Mouse (Mus musculus) heart, embryonic 16.5 days (tissue): ENCODE measurements around the gene B230217C12Rik. TPM values are rescaled to one million over a fixed set of nuclear protein-coding genes. Genes with fewer than 3 reads are reported as not detected.

ENCODE experiments used
- ATAC-seq: fragments of 200-750 bp; cut with Nextera tagmentation; replicated peaks from 2 replicates; pipeline ENCODE4 v1.8.0; 2017; ENCODE audit warnings: moderate number of reproducible peaks; ENCODE audit not compliant: insufficient read depth, low FRiP score; ENCODE audit errors: extremely low read depth
- H3K27ac ChIP-seq: fragments of 300-500 bp; sonication (generic); 2 replicates; pipeline ENCODE4 v1.5.1; 2014; ENCODE audit warnings: mild to moderate bottlenecking, low read length, control low read depth, moderate library complexity
- H3K27me3 ChIP-seq: fragments of 300-500 bp; sonication (generic); 2 replicates; pipeline ENCODE4 v1.6.1; 2014; ENCODE audit warnings: low read length, mixed read lengths; ENCODE audit not compliant: control insufficient read depth, insufficient read depth
- H3K36me3 ChIP-seq: fragments of 300-500 bp; sonication (generic); 2 replicates; pipeline ENCODE4 v1.6.1; 2014; ENCODE audit not compliant: control insufficient read depth, insufficient read depth
- H3K4me1 ChIP-seq: fragments of 300-500 bp; sonication (generic); 2 replicates; pipeline ENCODE4 v1.6.1; 2014; ENCODE audit warnings: low read length, mixed read lengths; ENCODE audit not compliant: control insufficient read depth, insufficient read depth
- H3K4me2 ChIP-seq: fragments of 300-500 bp; sonication (generic); 2 replicates; pipeline ENCODE4 v1.6.1; 2014; ENCODE audit warnings: low read depth, mild to moderate bottlenecking, control low read depth, low read length
- H3K4me3 ChIP-seq: fragments of 300-500 bp; sonication (generic); 2 replicates; pipeline ENCODE4 v1.5.1; 2014; ENCODE audit warnings: mild to moderate bottlenecking, control low read depth, low read length
- H3K9ac ChIP-seq: fragments of 300-500 bp; sonication (generic); 2 replicates; pipeline ENCODE4 v1.6.1; 2014; ENCODE audit warnings: low read length, control low read depth
- H3K9me3 ChIP-seq: fragments of 300-500 bp; sonication (generic); replicated peaks from 2 replicates; pipeline ENCODE4 v1.6.1; 2016; ENCODE audit warnings: low read length; ENCODE audit not compliant: control insufficient read depth
- WGBS: fragments of 180-500 bp; shearing (Covaris S2); extraction: QIAGEN DNeasy Blood & Tissue Kit; methylation state at CpG from one replicate; pipeline ENCODE4 v1.1.7; 2014; 5-methylcytosine and 5-hydroxymethylcytosine counted together
- polyA plus RNA-seq: library from polyadenylated mRNA; unstranded; fragments of >200 nt; fragmentation: Nextera tagmentation; extraction: Ambion mirVana; gene quantifications from 2 replicates; pipeline ENCODE4 v1.2.1, GENCODE M21; 2015

The B230217C12Rik gene
- polyA plus RNA-seq, 1 experiment from 2014 or later = 3.2 TPM

- Histone ChIP-seq H3K4me3 (peak overlapping the region; percentile 84), H3K9ac (peak overlapping the region; percentile 94), H3K4me2 (peak overlapping the region; percentile 94), H3K27ac (peak overlapping the region; percentile 97), H3K36me3 (no peaks in the 10 kb centered on the region), H3K27me3 (no peaks in the 10 kb centered on the region), H3K9me3 (no peaks in the 10 kb centered on the region), H3K4me1 (peaks cover 49% of the 10 kb centered on the region)
- no peak for ATAC-seq
- WGBS = 5% methylated on average over 17 of the region's 17 CpGs
Observed at GRCm38 (mm10) chr11:97800691-97801408, 39.7 kb upstream of the B230217C12Rik start.

GRCm38 (mm10) chr11:97801409-97802193, 39.0 kb upstream of the B230217C12Rik start:
- Histone ChIP-seq H3K4me3 (peak overlapping the region; percentile 84), H3K4me2 (peak overlapping the region; percentile 94), H3K36me3 (no peaks in the 10 kb centered on the region), H3K4me1 (peaks cover 56% of the 10 kb centered on the region), H3K9me3 (no peaks in the 10 kb centered on the region), H3K9ac (peak overlapping the region; percentile 94), H3K27me3 (no peaks in the 10 kb centered on the region), H3K27ac (peak overlapping the region; percentile 97)
- ATAC-seq = no peak
- 27% methylated on average over 8 of the region's 8 CpGs for WGBS

- H3K27ac ChIP-seq = peak overlapping the region; percentile 97; the same call in 1 of the 2 replicates
- H3K27me3 ChIP-seq = no peaks in the 10 kb centered on the region
- ATAC-seq = no peak
- peak overlapping the region; percentile 94 for H3K4me2 ChIP-seq
- H3K36me3 ChIP-seq = no peaks in the 10 kb centered on the region
- peak overlapping the region; percentile 94; the same call in 1 of the 2 replicates for H3K9ac ChIP-seq
- H3K4me3 ChIP-seq = peak overlapping the region; percentile 84; the same call in 1 of the 2 replicates
- 27% methylated on average over 1 of the region's 1 CpGs for WGBS
- H3K9me3 ChIP-seq = no peaks in the 10 kb centered on the region
- peaks cover 60% of the 10 kb centered on the region for H3K4me1 ChIP-seq
Observed at GRCm38 (mm10) chr11:97802194-97802470, 38.4 kb upstream of the B230217C12Rik start.

- Histone ChIP-seq H3K27ac (no peak overlapping the region), H3K9ac (no peak overlapping the region), H3K9me3 (no peaks in the 10 kb centered on the region), H3K27me3 (no peaks in the 10 kb centered on the region), H3K36me3 (no peaks in the 10 kb centered on the region), H3K4me2 (peak overlapping the region; percentile 94; the same call in 1 of the 2 replicates), H3K4me1 (peaks cover 61% of the 10 kb centered on the region), H3K4me3 (no peak overlapping the region)
- no peak for ATAC-seq
- WGBS = 60% methylated on average over 6 of the region's 6 CpGs
Observed at GRCm38 (mm10) chr11:97802495-97802894, 38.1 kb upstream of the B230217C12Rik start.

GRCm38 (mm10) chr11:97803847-97804246, 36.7 kb upstream of the B230217C12Rik start:
- no peak overlapping the region for H3K9ac ChIP-seq
- no peaks in the 10 kb centered on the region for H3K9me3 ChIP-seq
- H3K4me3 ChIP-seq = no peak overlapping the region
- no peaks in the 10 kb centered on the region for H3K27me3 ChIP-seq
- peak overlapping the region; percentile 90 for H3K27ac ChIP-seq
- WGBS = 61% methylated on average over 5 of the region's 5 CpGs
- peaks cover 70% of the 10 kb centered on the region for H3K4me1 ChIP-seq
- no peaks in the 10 kb centered on the region; the same call in 1 of the 2 replicates for H3K36me3 ChIP-seq
- ATAC-seq = no peak
- no peak overlapping the region for H3K4me2 ChIP-seq

- Histone ChIP-seq H3K36me3 (no peaks in the 10 kb centered on the region; the same call in 1 of the 2 replicates), H3K9ac (peak overlapping the region; percentile 46), H3K9me3 (no peaks in the 10 kb centered on the region), H3K4me3 (peak overlapping the region; percentile 23), H3K27me3 (no peaks in the 10 kb centered on the region), H3K4me1 (peaks cover 80% of the 10 kb centered on the region), H3K4me2 (peak overlapping the region; percentile 67), H3K27ac (peak overlapping the region; percentile 90)
- WGBS = 7% methylated on average over 9 of the region's 9 CpGs
- peak; percentile 15; the same call in 1 of the 2 replicates for ATAC-seq
Observed at GRCm38 (mm10) chr11:97804841-97805661, 35.5 kb upstream of the B230217C12Rik start.

GRCm38 (mm10) chr11:97805662-97806612, 34.6 kb upstream of the B230217C12Rik start:
- Histone ChIP-seq H3K4me1 (peaks cover 88% of the 10 kb centered on the region), H3K27ac (peak overlapping the region; percentile 90), H3K27me3 (no peaks in the 10 kb centered on the region), H3K36me3 (no peaks in the 10 kb centered on the region; the same call in 1 of the 2 replicates), H3K4me3 (peak overlapping the region; percentile 23; the same call in 1 of the 2 replicates), H3K4me2 (peak overlapping the region; percentile 67), H3K9ac (peak overlapping the region; percentile 46), H3K9me3 (no peaks in the 10 kb centered on the region)
- ATAC-seq = no peak
- WGBS = 27% methylated on average over 15 of the region's 15 CpGs

GRCm38 (mm10) chr11:97806613-97806964, 34.0 kb upstream of the B230217C12Rik start:
- no peak for ATAC-seq
- Histone ChIP-seq H3K27me3 (no peaks in the 10 kb centered on the region), H3K9me3 (no peaks in the 10 kb centered on the region), H3K9ac (no peak overlapping the region; the same call in 1 of the 2 replicates), H3K4me2 (no peak overlapping the region), H3K36me3 (no peaks in the 10 kb centered on the region; the same call in 1 of the 2 replicates), H3K4me3 (no peak overlapping the region), H3K27ac (no peak overlapping the region; the same call in 1 of the 2 replicates), H3K4me1 (peaks cover 87% of the 10 kb centered on the region)
- WGBS = 69% methylated on average over 7 of the region's 7 CpGs
